Mouse (Mus musculus): ENCODE data around the gene Dact2. TPM values are rescaled to one million over a fixed set of nuclear protein-coding genes. Genes with fewer than 3 reads are reported as not detected.

Gene Dact2
- polyA plus RNA-seq, 1 experiment from 2014 or later, result 0.18 TPM

GRCm38 (mm10) chr17:14237134-14237533 is 33.0 kb upstream of the Dact2 start:
- Histone ChIP-seq H3K36me3 (ENCODE audit: control insufficient read depth, insufficient read depth, low read length) (no peaks in the 10 kb centered on the region), H3K9me3 (ENCODE audit: control insufficient read depth, low read length) (no peaks in the 10 kb centered on the region), H3K4me2 (no peak overlapping the region), H3K4me3 (ENCODE audit: low read depth, low read length) (no peak overlapping the region), H3K9ac (ENCODE audit: low read length) (no peak overlapping the region), H3K27ac (ENCODE audit: low read depth, low read length) (no peak overlapping the region), H3K4me1 (ENCODE audit: control insufficient read depth, insufficient read depth, low read length) (no peaks in the 10 kb centered on the region), H3K27me3 (ENCODE audit: control insufficient read depth, insufficient read depth, low read length) (no peaks in the 10 kb centered on the region)
- WGBS, result 82% methylated on average over 6 of the region's 6 CpGs
- DNase-seq (ENCODE audit: low spot score, missing footprints) (no peak), ATAC-seq (ENCODE audit: low FRiP score) (no peak)

GRCm38 (mm10) chr17:14234774-14235389 is 30.8 kb upstream of the Dact2 start:
- ATAC-seq (ENCODE audit: low FRiP score) (no peak), DNase-seq (ENCODE audit: low spot score, missing footprints) (peak; percentile 10)
- 74% methylated on average over 12 of the region's 12 CpGs for WGBS
- H3K27ac ChIP-seq (ENCODE audit: low read depth, low read length), result no peak overlapping the region
- no peak overlapping the region for H3K9ac ChIP-seq (ENCODE audit: low read length)
- no peaks in the 10 kb centered on the region for H3K27me3 ChIP-seq (ENCODE audit: control insufficient read depth, insufficient read depth, low read length)
- no peaks in the 10 kb centered on the region for H3K4me1 ChIP-seq (ENCODE audit: control insufficient read depth, insufficient read depth, low read length)
- H3K36me3 ChIP-seq (ENCODE audit: control insufficient read depth, insufficient read depth, low read length), result no peaks in the 10 kb centered on the region
- H3K9me3 ChIP-seq (ENCODE audit: control insufficient read depth, low read length), result no peaks in the 10 kb centered on the region
- no peak overlapping the region for H3K4me3 ChIP-seq (ENCODE audit: low read depth, low read length)
- no peak overlapping the region for H3K4me2 ChIP-seq

- Histone ChIP-seq H3K27ac (ENCODE audit: low read depth, low read length) (no peak overlapping the region), H3K36me3 (ENCODE audit: control insufficient read depth, insufficient read depth, low read length) (no peaks in the 10 kb centered on the region), H3K9me3 (ENCODE audit: control insufficient read depth, low read length) (no peaks in the 10 kb centered on the region), H3K9ac (ENCODE audit: low read length) (no peak overlapping the region), H3K4me1 (ENCODE audit: control insufficient read depth, insufficient read depth, low read length) (no peaks in the 10 kb centered on the region), H3K4me2 (no peak overlapping the region), H3K27me3 (ENCODE audit: control insufficient read depth, insufficient read depth, low read length) (no peaks in the 10 kb centered on the region), H3K4me3 (ENCODE audit: low read depth, low read length) (no peak overlapping the region)
- DNase-seq (ENCODE audit: low spot score, missing footprints) (no peak), ATAC-seq (ENCODE audit: low FRiP score) (no peak)
- 64% methylated on average over 4 of the region's 4 CpGs for WGBS
Measured at GRCm38 (mm10) chr17:14233658-14234057, 29.6 kb upstream of the Dact2 start.

GRCm38 (mm10) chr17:14232629-14233028 is 28.5 kb upstream of the Dact2 start:
- ATAC-seq (ENCODE audit: low FRiP score), result peak; percentile 57
- 60% methylated on average over 3 of the region's 3 CpGs for WGBS
- no peaks in the 10 kb centered on the region for H3K36me3 ChIP-seq (ENCODE audit: control insufficient read depth, insufficient read depth, low read length)

GRCm38 (mm10) chr17:14230698-14231430 is 26.8 kb upstream of the Dact2 start:
- Histone ChIP-seq H3K27me3 (ENCODE audit: control insufficient read depth, insufficient read depth, low read length) (no peaks in the 10 kb centered on the region), H3K27ac (ENCODE audit: low read depth, low read length) (no peak overlapping the region), H3K4me2 (no peak overlapping the region), H3K9me3 (ENCODE audit: control insufficient read depth, low read length) (no peaks in the 10 kb centered on the region), H3K9ac (ENCODE audit: low read length) (no peak overlapping the region), H3K36me3 (ENCODE audit: control insufficient read depth, insufficient read depth, low read length) (no peaks in the 10 kb centered on the region), H3K4me1 (ENCODE audit: control insufficient read depth, insufficient read depth, low read length) (no peaks in the 10 kb centered on the region), H3K4me3 (ENCODE audit: low read depth, low read length) (no peak overlapping the region)
- 20% methylated on average over 13 of the region's 13 CpGs for WGBS
- DNase-seq (ENCODE audit: low spot score, missing footprints) (peak; percentile 76), ATAC-seq (ENCODE audit: low FRiP score) (no peak)

More at GRCm38 (mm10) chr17:14232629-14233028, 28.5 kb upstream of the Dact2 start:
- H3K4me3 ChIP-seq (ENCODE audit: low read depth, low read length), result no peak overlapping the region
- peak; percentile 96 for DNase-seq (ENCODE audit: low spot score, missing footprints)
- H3K9ac ChIP-seq (ENCODE audit: low read length), result no peak overlapping the region
- no peak overlapping the region for H3K27ac ChIP-seq (ENCODE audit: low read depth, low read length)
- no peaks in the 10 kb centered on the region for H3K4me1 ChIP-seq (ENCODE audit: control insufficient read depth, insufficient read depth, low read length)
- no peaks in the 10 kb centered on the region for H3K27me3 ChIP-seq (ENCODE audit: control insufficient read depth, insufficient read depth, low read length)
- H3K4me2 ChIP-seq, result no peak overlapping the region
- H3K9me3 ChIP-seq (ENCODE audit: control insufficient read depth, low read length), result no peaks in the 10 kb centered on the region

GRCm38 (mm10) chr17:14228381-14228780 is 24.3 kb upstream of the Dact2 start:
- Histone ChIP-seq H3K36me3 (ENCODE audit: control insufficient read depth, insufficient read depth, low read length) (no peaks in the 10 kb centered on the region), H3K9me3 (ENCODE audit: control insufficient read depth, low read length) (no peaks in the 10 kb centered on the region), H3K27me3 (ENCODE audit: control insufficient read depth, insufficient read depth, low read length) (no peaks in the 10 kb centered on the region), H3K9ac (ENCODE audit: low read length) (no peak overlapping the region), H3K4me1 (ENCODE audit: control insufficient read depth, insufficient read depth, low read length) (no peaks in the 10 kb centered on the region), H3K4me2 (no peak overlapping the region), H3K27ac (ENCODE audit: low read depth, low read length) (no peak overlapping the region), H3K4me3 (ENCODE audit: low read depth, low read length) (no peak overlapping the region)
- 83% methylated on average over 4 of the region's 4 CpGs for WGBS
- no peak for ATAC-seq (ENCODE audit: low FRiP score)
- peak; percentile 62 for DNase-seq (ENCODE audit: low spot score, missing footprints)

- Histone ChIP-seq H3K27me3 (ENCODE audit: control insufficient read depth, insufficient read depth, low read length) (no peaks in the 10 kb centered on the region), H3K4me1 (ENCODE audit: control insufficient read depth, insufficient read depth, low read length) (no peaks in the 10 kb centered on the region), H3K27ac (ENCODE audit: low read depth, low read length) (no peak overlapping the region), H3K4me2 (no peak overlapping the region), H3K9ac (ENCODE audit: low read length) (no peak overlapping the region), H3K36me3 (ENCODE audit: control insufficient read depth, insufficient read depth, low read length) (no peaks in the 10 kb centered on the region), H3K9me3 (ENCODE audit: control insufficient read depth, low read length) (no peaks in the 10 kb centered on the region), H3K4me3 (ENCODE audit: low read depth, low read length) (no peak overlapping the region)
- ATAC-seq (ENCODE audit: low FRiP score), result no peak
- 54% methylated on average over 6 of the region's 6 CpGs for WGBS
- DNase-seq (ENCODE audit: low spot score, missing footprints), result peak; percentile 77
Measured at GRCm38 (mm10) chr17:14227601-14228000, 23.5 kb upstream of the Dact2 start.

- Histone ChIP-seq H3K9ac (ENCODE audit: low read length) (no peak overlapping the region), H3K4me3 (ENCODE audit: low read depth, low read length) (no peak overlapping the region), H3K27ac (ENCODE audit: low read depth, low read length) (no peak overlapping the region), H3K36me3 (ENCODE audit: control insufficient read depth, insufficient read depth, low read length) (no peaks in the 10 kb centered on the region), H3K4me1 (ENCODE audit: control insufficient read depth, insufficient read depth, low read length) (no peaks in the 10 kb centered on the region), H3K4me2 (no peak overlapping the region), H3K27me3 (ENCODE audit: control insufficient read depth, insufficient read depth, low read length) (no peaks in the 10 kb centered on the region), H3K9me3 (ENCODE audit: control insufficient read depth, low read length) (no peaks in the 10 kb centered on the region)
- no peak for ATAC-seq (ENCODE audit: low FRiP score)
- peak; percentile 56 for DNase-seq (ENCODE audit: low spot score, missing footprints)
- 36% methylated on average over 4 of the region's 4 CpGs for WGBS
Measured at GRCm38 (mm10) chr17:14226778-14227177, 22.7 kb upstream of the Dact2 start.

GRCm38 (mm10) chr17:14225982-14226652 is 22.0 kb upstream of the Dact2 start:
- Histone ChIP-seq H3K4me1 (ENCODE audit: control insufficient read depth, insufficient read depth, low read length) (no peaks in the 10 kb centered on the region), H3K27ac (ENCODE audit: low read depth, low read length) (no peak overlapping the region), H3K27me3 (ENCODE audit: control insufficient read depth, insufficient read depth, low read length) (no peaks in the 10 kb centered on the region), H3K36me3 (ENCODE audit: control insufficient read depth, insufficient read depth, low read length) (no peaks in the 10 kb centered on the region), H3K4me3 (ENCODE audit: low read depth, low read length) (no peak overlapping the region), H3K4me2 (no peak overlapping the region), H3K9ac (ENCODE audit: low read length) (no peak overlapping the region), H3K9me3 (ENCODE audit: control insufficient read depth, low read length) (no peaks in the 10 kb centered on the region)
- DNase-seq (ENCODE audit: low spot score, missing footprints) (peak; percentile 39), ATAC-seq (ENCODE audit: low FRiP score) (0 out of 2 replicates have a peak, but pooled peaks have one; percentile 22)
- WGBS, result 71% methylated on average over 9 of the region's 9 CpGs

All from midbrain, embryonic 11.5 days (tissue).